Mouse (Mus musculus) layer of hippocampus, adult 18-20 months (tissue): ENCODE measurements at regions not wholly inside any gene's neighbourhood (a gene's known extent, or its start where the extent isn't known, plus 50 kb on each side); places are given as distances from the start of the nearest gene placed in this dataset.

ENCODE experiments used
- DNase-seq, 2 experiments: peaks; one replicate each; pipeline ENCODE4 v3.0.0; 2022; ENCODE audit warnings: low spot score in 2 of 2

- no peak for DNase-seq
Observed at GRCm38 (mm10) chr12:9847034-9847433, 277.1 kb downstream of the Osr1 start.

GRCm38 (mm10) chr12:9847465-9848205 lies 277.7 kb downstream of the Osr1 start:
- DNase-seq: no peak

GRCm38 (mm10) chr12:9855503-9856024 lies 285.6 kb downstream of the Osr1 start:
- no peak for DNase-seq

GRCm38 (mm10) chr12:9856128-9856621 lies 286.3 kb downstream of the Osr1 start:
- peak in 1 of 2 experiments; percentile 26 for DNase-seq

- peak; percentile 84 to 94 for DNase-seq
Observed at GRCm38 (mm10) chr12:9857990-9858389, 288.1 kb downstream of the Osr1 start.

GRCm38 (mm10) chr12:9862301-9862700 lies 292.4 kb downstream of the Osr1 start:
- DNase-seq: no peak

- no peak for DNase-seq
Observed at GRCm38 (mm10) chr12:9872236-9872635, 302.3 kb downstream of the Osr1 start.

GRCm38 (mm10) chr12:9873214-9873613 lies 303.3 kb downstream of the Osr1 start:
- no peak for DNase-seq

- DNase-seq: no peak
Observed at GRCm38 (mm10) chr12:9874823-9875222, 304.9 kb downstream of the Osr1 start.

- DNase-seq: no peak
Observed at GRCm38 (mm10) chr12:9881953-9882623, 312.2 kb downstream of the Osr1 start.

GRCm38 (mm10) chr12:9883037-9883730 lies 313.3 kb downstream of the Osr1 start:
- no peak for DNase-seq

- no peak for DNase-seq
Observed at GRCm38 (mm10) chr12:9894521-9894920, 324.6 kb downstream of the Osr1 start.

GRCm38 (mm10) chr12:9897980-9898379 lies 328.1 kb downstream of the Osr1 start:
- DNase-seq: no peak

- no peak for DNase-seq
Observed at GRCm38 (mm10) chr12:9898420-9898819, 328.5 kb downstream of the Osr1 start.

GRCm38 (mm10) chr12:9901948-9902347 lies 332.0 kb downstream of the Osr1 start:
- DNase-seq: no peak

- DNase-seq: peak in 1 of 2 experiments; percentile 7
Observed at GRCm38 (mm10) chr12:9903702-9904231, 333.9 kb downstream of the Osr1 start.

GRCm38 (mm10) chr12:9912333-9912732 lies 342.4 kb downstream of the Osr1 start:
- DNase-seq: no peak

- DNase-seq: peak in 1 of 2 experiments; percentile 22
Observed at GRCm38 (mm10) chr12:9915726-9916140, 345.8 kb downstream of the Osr1 start.

GRCm38 (mm10) chr12:9918026-9918425 lies 348.1 kb downstream of the Osr1 start:
- no peak for DNase-seq

GRCm38 (mm10) chr12:9919007-9919406 lies 349.1 kb downstream of the Osr1 start:
- no peak for DNase-seq

- DNase-seq: no peak
Observed at GRCm38 (mm10) chr12:9919433-9919832, 349.5 kb downstream of the Osr1 start.
